Mouse (Mus musculus) heart, embryonic 13.5 days (tissue): ENCODE results near the gene Ano10. TPM values are rescaled to one million over a fixed set of nuclear protein-coding genes. Genes with fewer than 3 reads are reported as not detected.

ENCODE experiments used
- ATAC-seq: fragments of 200-750 bp; cut with Nextera tagmentation; 2 replicates; pipeline ENCODE4 v1.8.0; 2017; ENCODE audit warnings: moderate TSS enrichment; ENCODE audit not compliant: insufficient number of reproducible peaks, low FRiP score, low TSS enrichment; ENCODE audit errors: extremely low read depth
- H3K27ac ChIP-seq: fragments of 300-500 bp; sonication (generic); replicated peaks from 2 replicates; pipeline ENCODE4 v1.5.1; 2015; ENCODE audit warnings: moderate library complexity, mild to moderate bottlenecking, inconsistent platforms
- H3K27me3 ChIP-seq: fragments of 300-500 bp; sonication (generic); replicated peaks from 2 replicates; pipeline ENCODE4 v1.6.1; 2015; ENCODE audit warnings: mild to moderate bottlenecking, inconsistent platforms
- H3K36me3 ChIP-seq: fragments of 300-500 bp; sonication (generic); 2 replicates; pipeline ENCODE4 v1.6.1; 2015; ENCODE audit warnings: mild to moderate bottlenecking, inconsistent platforms
- H3K4me1 ChIP-seq: fragments of 300-500 bp; sonication (generic); 2 replicates; pipeline ENCODE4 v1.6.1; 2015; ENCODE audit warnings: inconsistent platforms
- H3K4me2 ChIP-seq: fragments of 300-500 bp; sonication (generic); 2 replicates; pipeline ENCODE4 v1.6.1; 2015; ENCODE audit warnings: inconsistent platforms, mild to moderate bottlenecking, moderate library complexity
- H3K4me3 ChIP-seq: fragments of 300-500 bp; sonication (generic); 2 replicates; pipeline ENCODE4 v1.5.1; 2015; ENCODE audit warnings: moderate library complexity, mild to moderate bottlenecking, inconsistent platforms
- H3K9ac ChIP-seq: fragments of 300-500 bp; sonication (generic); 2 replicates; pipeline ENCODE4 v1.6.1; 2015; ENCODE audit warnings: inconsistent platforms, mild to moderate bottlenecking, moderate library complexity
- H3K9me3 ChIP-seq: fragments of 300-500 bp; sonication (generic); 2 replicates; pipeline ENCODE4 v1.6.1; 2016; ENCODE audit warnings: inconsistent platforms
- WGBS: fragments of 180-500 bp; shearing (Covaris S2); methylation state at CpG from one replicate; pipeline ENCODE4 v1.1.7; 2015; ENCODE audit warnings: mixed read lengths; 5-methylcytosine and 5-hydroxymethylcytosine counted together
- polyA plus RNA-seq: library from polyadenylated mRNA; unstranded; fragments of >200 nt; fragmentation: Nextera tagmentation; extraction: Ambion mirVana; gene quantifications from 2 replicates; pipeline ENCODE4 v1.2.1, GENCODE M21; 2015

Ano10 gene
- polyA plus RNA-seq, 1 experiment from 2014 or later = 30.8 TPM

DNA sequence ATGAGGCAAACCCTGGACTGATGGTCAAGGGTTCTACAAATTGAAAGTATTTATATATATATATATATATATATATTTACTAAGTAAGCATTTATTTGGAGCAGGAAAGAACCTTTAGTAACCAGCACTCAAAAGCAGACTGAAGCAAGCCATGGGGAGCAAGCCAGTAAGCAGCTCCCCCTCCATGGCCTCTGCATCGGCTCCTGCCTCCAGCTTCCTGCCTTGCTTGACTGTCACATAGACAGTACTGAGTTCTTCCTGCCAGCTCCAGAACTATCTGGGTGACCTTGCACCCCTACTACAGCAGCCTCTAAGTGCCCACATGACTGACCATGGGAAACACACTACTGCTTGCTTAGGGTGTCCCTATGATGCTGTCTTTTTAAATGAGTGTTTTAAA is 141.7 kb downstream of the Ano10 start:
- H3K27ac ChIP-seq = no peak overlapping the region
- H3K4me3 ChIP-seq = no peak overlapping the region
- H3K4me2 ChIP-seq = no peak overlapping the region
- H3K27me3 ChIP-seq = no peaks in the 10 kb centered on the region
- WGBS = 45% methylated on average over 1 of the region's 1 CpGs
- peaks cover 49% of the 10 kb centered on the region for H3K4me1 ChIP-seq
- no peak for ATAC-seq
- peaks cover 37% of the 10 kb centered on the region for H3K36me3 ChIP-seq
- no peak overlapping the region for H3K9ac ChIP-seq
- H3K9me3 ChIP-seq = no peaks in the 10 kb centered on the region

DNA sequence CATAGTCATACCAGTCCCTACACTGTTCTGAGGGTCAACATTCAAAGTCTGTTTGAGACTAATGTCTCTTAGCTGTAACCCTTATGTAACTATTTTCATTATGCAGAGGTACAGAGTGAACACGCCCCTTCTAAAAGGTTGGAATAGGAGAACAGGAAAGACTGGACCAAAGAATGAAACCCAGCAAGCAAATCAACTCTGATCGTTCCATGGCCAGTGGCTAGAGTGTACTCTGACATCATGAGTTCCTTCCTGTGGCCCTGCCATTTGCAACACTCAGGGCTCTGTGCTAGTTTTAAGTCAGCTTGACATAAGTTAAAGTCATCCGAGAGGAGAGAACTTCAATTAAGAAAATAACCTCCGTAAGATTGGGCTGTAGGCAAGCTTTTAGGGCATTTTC is 142.2 kb downstream of the Ano10 start:
- Histone ChIP-seq H3K9ac (no peak overlapping the region), H3K27ac (no peak overlapping the region), H3K9me3 (no peaks in the 10 kb centered on the region), H3K4me1 (peaks cover 44% of the 10 kb centered on the region), H3K27me3 (no peaks in the 10 kb centered on the region), H3K36me3 (peaks cover 33% of the 10 kb centered on the region), H3K4me2 (no peak overlapping the region), H3K4me3 (no peak overlapping the region)
- WGBS = 89% methylated on average over 4 of the region's 4 CpGs
- ATAC-seq = no peak

DNA sequence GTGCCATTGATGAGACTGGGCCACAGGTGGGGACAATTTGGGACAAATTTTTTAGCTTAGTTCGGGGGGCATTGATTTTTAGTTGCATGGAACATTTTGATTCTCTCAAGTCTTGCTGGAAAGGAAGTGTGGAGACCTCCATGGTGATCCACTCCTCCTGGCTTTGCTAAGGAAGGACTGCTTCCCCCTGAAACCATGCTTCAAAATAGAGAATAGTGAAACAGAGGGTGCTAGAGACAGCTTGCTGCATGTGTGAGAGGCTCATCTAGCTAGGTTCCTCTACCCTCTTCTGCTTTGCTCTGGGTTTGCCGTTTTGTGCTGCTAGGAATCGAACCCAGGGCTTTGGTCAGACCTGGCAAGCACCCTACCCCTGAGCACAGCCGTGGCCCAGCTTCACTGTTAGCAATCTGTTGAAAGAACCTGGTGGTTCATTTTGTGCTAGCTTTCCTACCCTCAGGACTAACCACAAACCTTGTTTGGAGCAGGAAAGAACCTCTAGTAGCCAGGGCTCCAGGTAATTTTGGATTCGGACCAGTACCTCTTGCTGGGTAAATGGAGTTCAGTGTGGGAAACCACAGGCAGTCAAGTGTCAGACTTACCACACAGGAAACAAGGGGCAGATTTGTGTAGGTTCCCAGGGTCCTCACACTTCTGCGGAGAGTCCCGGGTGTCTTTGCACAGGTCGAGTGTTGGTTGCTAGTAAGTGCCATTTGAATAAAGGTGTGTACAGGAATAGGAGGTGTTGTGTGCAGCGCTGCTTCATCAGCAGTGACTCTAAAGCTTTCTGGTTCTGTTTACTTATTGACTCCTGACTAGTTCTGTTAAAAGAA is 144.0 kb downstream of the Ano10 start:
- WGBS = 84% methylated on average over 9 of the region's 9 CpGs
- Histone ChIP-seq H3K9me3 (no peaks in the 10 kb centered on the region), H3K4me3 (no peak overlapping the region), H3K36me3 (peaks cover 28% of the 10 kb centered on the region), H3K9ac (no peak overlapping the region), H3K27ac (no peak overlapping the region), H3K27me3 (no peaks in the 10 kb centered on the region), H3K4me2 (no peak overlapping the region), H3K4me1 (peaks cover 51% of the 10 kb centered on the region)
- no peak for ATAC-seq

DNA sequence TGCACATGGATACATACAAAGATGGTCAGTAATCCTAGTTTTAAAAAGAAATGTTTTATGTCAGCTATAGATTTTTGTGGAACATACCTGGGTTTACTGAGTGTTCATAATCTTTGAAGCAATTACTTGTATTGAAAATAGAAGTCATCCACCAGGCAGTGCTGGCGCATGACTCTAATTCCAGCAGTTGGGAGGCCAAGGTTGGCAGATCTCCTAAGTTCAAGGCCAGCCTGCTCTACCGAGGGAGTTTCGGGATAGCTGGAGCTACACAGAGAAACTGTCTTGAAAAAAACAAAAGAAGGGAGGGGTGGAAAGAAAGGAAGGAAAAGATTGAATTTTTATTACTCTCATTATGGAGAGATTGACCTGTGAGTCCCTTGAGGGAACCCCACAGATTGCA is 145.9 kb downstream of the Ano10 start:
- WGBS = 91% methylated on average over 3 of the region's 3 CpGs
- no peak for ATAC-seq
- Histone ChIP-seq H3K9ac (no peak overlapping the region), H3K4me1 (peaks cover 38% of the 10 kb centered on the region), H3K36me3 (peaks cover 36% of the 10 kb centered on the region), H3K4me3 (no peak overlapping the region), H3K27me3 (no peaks in the 10 kb centered on the region), H3K9me3 (0 out of 2 replicates have a peak, but pooled peaks cover 4% of the 10 kb centered on the region), H3K27ac (no peak overlapping the region), H3K4me2 (no peak overlapping the region)

DNA sequence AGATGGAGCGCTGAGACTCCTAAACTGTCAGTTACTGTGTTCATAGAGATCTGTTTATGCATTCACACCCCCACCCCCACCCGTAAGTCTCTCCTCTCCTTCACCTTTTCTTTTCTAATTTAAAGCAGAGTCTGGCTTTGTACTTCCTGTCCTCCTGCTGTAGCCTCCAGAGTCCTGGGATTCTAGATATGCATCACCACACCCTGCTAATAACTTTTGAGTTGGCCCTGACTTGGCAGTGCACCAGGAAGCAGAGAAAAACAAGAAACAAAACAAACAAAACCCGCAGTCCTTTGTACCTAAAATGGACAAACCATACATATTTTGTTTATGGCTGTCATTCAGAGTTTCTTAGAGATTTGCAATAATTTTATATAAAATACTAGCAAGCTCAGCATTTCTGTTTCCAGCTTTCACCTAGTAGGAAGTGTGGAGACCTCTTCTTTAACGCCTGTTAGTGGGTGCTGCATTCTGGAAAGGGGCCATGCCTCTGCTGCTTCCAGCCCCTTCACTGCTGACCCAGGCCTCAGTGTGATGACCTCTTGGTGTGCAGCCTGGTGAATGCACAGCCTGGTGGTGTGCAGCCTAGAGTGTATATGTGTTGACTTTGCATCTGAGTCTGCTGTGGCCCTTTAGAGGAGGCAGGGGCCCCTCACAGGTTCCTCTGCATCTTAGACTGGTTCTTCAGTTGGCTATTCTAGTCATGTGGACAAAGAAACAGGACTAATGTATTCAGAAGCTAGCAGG is 147.9 kb downstream of the Ano10 start:
- no peak overlapping the region for H3K4me2 ChIP-seq
- H3K4me3 ChIP-seq = no peak overlapping the region
- peaks cover 29% of the 10 kb centered on the region for H3K36me3 ChIP-seq
- no peak overlapping the region for H3K9ac ChIP-seq
- 0 out of 2 replicates have a peak, but pooled peaks cover 4% of the 10 kb centered on the region for H3K9me3 ChIP-seq
- 83% methylated on average over 4 of the region's 4 CpGs for WGBS
- H3K27ac ChIP-seq = no peak overlapping the region; the same call in 1 of the 2 replicates
- ATAC-seq = no peak
- H3K27me3 ChIP-seq = no peaks in the 10 kb centered on the region
- H3K4me1 ChIP-seq = peaks cover 39% of the 10 kb centered on the region

GRCm38 (mm10) chr9:122145677-122146076 is 148.5 kb downstream of the Ano10 start:
- H3K27me3 ChIP-seq = no peaks in the 10 kb centered on the region
- H3K4me2 ChIP-seq = no peak overlapping the region
- ATAC-seq = no peak
- H3K9ac ChIP-seq = no peak overlapping the region
- peaks cover 30% of the 10 kb centered on the region for H3K36me3 ChIP-seq
- H3K27ac ChIP-seq = no peak overlapping the region
- peaks cover 39% of the 10 kb centered on the region for H3K4me1 ChIP-seq
- 0 out of 2 replicates have a peak, but pooled peaks cover 4% of the 10 kb centered on the region for H3K9me3 ChIP-seq
- no peak overlapping the region for H3K4me3 ChIP-seq

- no peak overlapping the region for H3K9ac ChIP-seq
- peaks cover 48% of the 10 kb centered on the region for H3K4me1 ChIP-seq
- no peak overlapping the region for H3K4me2 ChIP-seq
- H3K4me3 ChIP-seq = no peak overlapping the region
- peaks cover 30% of the 10 kb centered on the region for H3K36me3 ChIP-seq
- no peak overlapping the region for H3K27ac ChIP-seq
- no peaks in the 10 kb centered on the region for H3K27me3 ChIP-seq
- 95% methylated on average over 3 of the region's 3 CpGs for WGBS
- ATAC-seq = no peak
- H3K9me3 ChIP-seq = 0 out of 2 replicates have a peak, but pooled peaks cover 4% of the 10 kb centered on the region
These were observed 149.4 kb downstream of the Ano10 start for GRCm38 (mm10) chr9:122144776-122145175.

DNA sequence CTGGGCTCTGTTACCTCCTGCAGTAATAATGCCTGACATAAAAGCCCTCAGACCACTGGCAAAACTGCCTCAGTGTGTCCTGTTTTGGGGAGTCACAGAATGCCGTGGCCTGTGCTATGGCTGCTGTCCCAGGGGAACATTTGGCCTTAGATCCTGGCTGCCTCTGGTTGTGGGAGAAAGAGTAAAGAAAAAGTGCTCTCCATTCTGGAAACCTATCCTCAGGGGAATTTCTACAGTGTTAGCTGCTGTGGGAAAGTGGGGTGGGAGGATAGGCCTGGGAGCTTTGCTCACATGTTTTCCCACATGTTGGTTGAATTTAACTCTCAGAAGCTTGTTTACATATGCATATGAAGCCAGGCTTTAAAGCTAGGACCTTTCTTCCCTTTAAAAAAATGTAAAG is 151.0 kb downstream of the Ano10 start:
- Histone ChIP-seq H3K27ac (no peak overlapping the region), H3K9ac (no peak overlapping the region), H3K36me3 (peaks cover 35% of the 10 kb centered on the region), H3K27me3 (no peaks in the 10 kb centered on the region), H3K4me2 (no peak overlapping the region), H3K4me1 (peaks cover 54% of the 10 kb centered on the region), H3K4me3 (no peak overlapping the region), H3K9me3 (0 out of 2 replicates have a peak, but pooled peaks cover 4% of the 10 kb centered on the region)
- no peak for ATAC-seq
- 67% methylated on average over 1 of the region's 1 CpGs for WGBS

DNA sequence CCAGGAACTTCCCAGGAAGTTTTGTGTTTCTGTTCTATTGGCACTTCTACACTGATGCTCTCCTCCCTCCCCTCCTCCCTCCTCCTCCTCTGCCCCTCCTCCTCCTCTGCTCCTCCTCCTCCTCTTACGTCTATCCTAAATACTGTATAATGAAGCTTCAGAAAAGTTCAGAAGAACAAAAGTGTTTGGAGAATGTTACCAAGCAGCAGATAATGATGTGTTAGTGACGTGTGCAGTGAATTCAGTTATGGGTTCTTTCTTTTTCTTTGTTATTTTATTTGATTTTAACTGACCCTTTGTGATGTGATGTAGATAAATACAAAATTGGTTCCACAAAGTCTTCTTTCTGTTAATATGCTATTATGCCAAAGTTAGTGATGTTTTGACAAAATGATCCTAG is 155.0 kb downstream of the Ano10 start:
- no peak overlapping the region for H3K4me2 ChIP-seq
- no peak for ATAC-seq
- no peak overlapping the region for H3K4me3 ChIP-seq
- no peak overlapping the region for H3K27ac ChIP-seq
- peaks cover 42% of the 10 kb centered on the region for H3K36me3 ChIP-seq
- H3K27me3 ChIP-seq = no peaks in the 10 kb centered on the region
- H3K9me3 ChIP-seq = no peaks in the 10 kb centered on the region
- no peak overlapping the region for H3K9ac ChIP-seq
- peaks cover 61% of the 10 kb centered on the region for H3K4me1 ChIP-seq
- WGBS = 53% methylated on average over 2 of the region's 2 CpGs

GRCm38 (mm10) chr9:122138371-122139029 is 155.7 kb downstream of the Ano10 start:
- H3K27me3 ChIP-seq = no peaks in the 10 kb centered on the region
- H3K4me1 ChIP-seq = peaks cover 65% of the 10 kb centered on the region
- no peak overlapping the region for H3K27ac ChIP-seq
- H3K36me3 ChIP-seq = peaks cover 39% of the 10 kb centered on the region
- 81% methylated on average over 4 of the region's 4 CpGs for WGBS
- no peak overlapping the region for H3K4me3 ChIP-seq
- ATAC-seq = no peak
- no peak overlapping the region for H3K9ac ChIP-seq
- H3K4me2 ChIP-seq = no peak overlapping the region
- H3K9me3 ChIP-seq = no peaks in the 10 kb centered on the region

- H3K27ac ChIP-seq = no peak overlapping the region
- no peak overlapping the region for H3K4me2 ChIP-seq
- no peak for ATAC-seq
- H3K9me3 ChIP-seq = no peaks in the 10 kb centered on the region
- H3K27me3 ChIP-seq = no peaks in the 10 kb centered on the region
- H3K4me3 ChIP-seq = no peak overlapping the region
- peaks cover 41% of the 10 kb centered on the region for H3K36me3 ChIP-seq
- H3K4me1 ChIP-seq = peaks cover 66% of the 10 kb centered on the region
- WGBS = 96% methylated on average over 1 of the region's 1 CpGs
- no peak overlapping the region for H3K9ac ChIP-seq
These were observed 156.3 kb downstream of the Ano10 start for GRCm38 (mm10) chr9:122137960-122138359.
